Mouse (Mus musculus) heart, embryonic 13.5 days (tissue): ENCODE data around the gene Vinac1. TPM values are rescaled to one million over a fixed set of nuclear protein-coding genes. Genes with fewer than 3 reads are reported as not detected.
"Not testable (repeated sequence)": the region's sequence is repeated elsewhere in the genome, so short reads cannot be mapped to it uniquely, and the experiment has no call there.

Experiments
- ATAC-seq: fragments of 200-750 bp; cut with Nextera tagmentation; 2 replicates; pipeline ENCODE4 v1.8.0; 2017; ENCODE audit warnings: moderate TSS enrichment; ENCODE audit not compliant: insufficient number of reproducible peaks, low FRiP score, low TSS enrichment; ENCODE audit errors: extremely low read depth
- H3K27ac ChIP-seq: fragments of 300-500 bp; sonication (generic); replicated peaks from 2 replicates; pipeline ENCODE4 v1.5.1; 2015; ENCODE audit warnings: moderate library complexity, mild to moderate bottlenecking, inconsistent platforms
- H3K27me3 ChIP-seq: fragments of 300-500 bp; sonication (generic); replicated peaks from 2 replicates; pipeline ENCODE4 v1.6.1; 2015; ENCODE audit warnings: mild to moderate bottlenecking, inconsistent platforms
- H3K36me3 ChIP-seq: fragments of 300-500 bp; sonication (generic); 2 replicates; pipeline ENCODE4 v1.6.1; 2015; ENCODE audit warnings: mild to moderate bottlenecking, inconsistent platforms
- H3K4me1 ChIP-seq: fragments of 300-500 bp; sonication (generic); 2 replicates; pipeline ENCODE4 v1.6.1; 2015; ENCODE audit warnings: inconsistent platforms
- H3K4me2 ChIP-seq: fragments of 300-500 bp; sonication (generic); 2 replicates; pipeline ENCODE4 v1.6.1; 2015; ENCODE audit warnings: inconsistent platforms, mild to moderate bottlenecking, moderate library complexity
- H3K4me3 ChIP-seq: fragments of 300-500 bp; sonication (generic); 2 replicates; pipeline ENCODE4 v1.5.1; 2015; ENCODE audit warnings: moderate library complexity, mild to moderate bottlenecking, inconsistent platforms
- H3K9ac ChIP-seq: fragments of 300-500 bp; sonication (generic); 2 replicates; pipeline ENCODE4 v1.6.1; 2015; ENCODE audit warnings: inconsistent platforms, mild to moderate bottlenecking, moderate library complexity
- H3K9me3 ChIP-seq: fragments of 300-500 bp; sonication (generic); 2 replicates; pipeline ENCODE4 v1.6.1; 2016; ENCODE audit warnings: inconsistent platforms
- WGBS: fragments of 180-500 bp; shearing (Covaris S2); methylation state at CpG from one replicate; pipeline ENCODE4 v1.1.7; 2015; ENCODE audit warnings: mixed read lengths; 5-methylcytosine and 5-hydroxymethylcytosine counted together
- polyA plus RNA-seq: library from polyadenylated mRNA; unstranded; fragments of >200 nt; fragmentation: Nextera tagmentation; extraction: Ambion mirVana; gene quantifications from 2 replicates; pipeline ENCODE4 v1.2.1, GENCODE M21; 2015

The Vinac1 gene
- polyA plus RNA-seq, 1 experiment from 2014 or later = 0.05 TPM

GRCm38 (mm10) chr2:129038937-129039631 lies 8.9 kb downstream of the Vinac1 start:
- H3K9me3 ChIP-seq = no peaks in the 10 kb centered on the region
- WGBS = 3% methylated on average over 62 of the region's 62 CpGs
- peak overlapping the region; percentile 95 for H3K4me2 ChIP-seq
- no peaks in the 10 kb centered on the region for H3K36me3 ChIP-seq
- peak overlapping the region; percentile 57 for H3K4me3 ChIP-seq
- H3K9ac ChIP-seq = peak overlapping the region; percentile 73
- no peak overlapping the region for H3K27ac ChIP-seq
- peaks cover 68% of the 10 kb centered on the region for H3K27me3 ChIP-seq
- ATAC-seq = no peak
- peaks cover 10% of the 10 kb centered on the region for H3K4me1 ChIP-seq

- peaks cover 68% of the 10 kb centered on the region for H3K27me3 ChIP-seq
These were observed 9.5 kb downstream of the Vinac1 start for GRCm38 (mm10) chr2:129038426-129038936.

GRCm38 (mm10) chr2:129035381-129035780 lies 12.6 kb downstream of the Vinac1 start:
- H3K9me3 ChIP-seq = no peaks in the 10 kb centered on the region
- H3K4me1 ChIP-seq = peaks cover 10% of the 10 kb centered on the region
- no peak overlapping the region for H3K4me3 ChIP-seq
- peaks cover 47% of the 10 kb centered on the region for H3K27me3 ChIP-seq
- ATAC-seq = no peak
- no peak overlapping the region for H3K27ac ChIP-seq
- no peak overlapping the region for H3K9ac ChIP-seq
- WGBS = 64% methylated on average over 5 of the region's 5 CpGs
- H3K36me3 ChIP-seq = no peaks in the 10 kb centered on the region
- H3K4me2 ChIP-seq = no peak overlapping the region

More at GRCm38 (mm10) chr2:129038426-129038936, 9.5 kb downstream of the Vinac1 start:
- Histone ChIP-seq H3K9me3 (no peaks in the 10 kb centered on the region), H3K4me3 (peak overlapping the region; percentile 57), H3K4me2 (peak overlapping the region; percentile 95), H3K36me3 (no peaks in the 10 kb centered on the region), H3K27ac (no peak overlapping the region), H3K4me1 (peaks cover 10% of the 10 kb centered on the region), H3K9ac (peak overlapping the region; percentile 73)
- ATAC-seq = no peak
- 16% methylated on average over 15 of the region's 15 CpGs for WGBS

- Histone ChIP-seq H3K4me1 (no peaks in the 10 kb centered on the region), H3K27ac (no peak overlapping the region), H3K27me3 (no peaks in the 10 kb centered on the region), H3K4me2 (no peak overlapping the region), H3K9ac (no peak overlapping the region), H3K36me3 (no peaks in the 10 kb centered on the region), H3K9me3 (no peaks in the 10 kb centered on the region), H3K4me3 (no peak overlapping the region)
- 72% methylated on average over 9 of the region's 9 CpGs for WGBS
- no peak for ATAC-seq
These were observed 23.2 kb downstream of the Vinac1 start for GRCm38 (mm10) chr2:129024820-129025219.

- no peak overlapping the region for H3K4me2 ChIP-seq
- no peaks in the 10 kb centered on the region for H3K9me3 ChIP-seq
- no peak overlapping the region for H3K27ac ChIP-seq
- no peaks in the 10 kb centered on the region for H3K36me3 ChIP-seq
- no peak overlapping the region for H3K9ac ChIP-seq
- H3K4me1 ChIP-seq = no peaks in the 10 kb centered on the region
- H3K4me3 ChIP-seq = no peak overlapping the region
- WGBS = 74% methylated on average over 2 of the region's 2 CpGs
- no peak for ATAC-seq
- no peaks in the 10 kb centered on the region for H3K27me3 ChIP-seq
These were observed 27.9 kb downstream of the Vinac1 start for GRCm38 (mm10) chr2:129020106-129020505.

GRCm38 (mm10) chr2:129008867-129009266 lies 39.1 kb downstream of the Vinac1 start:
- H3K4me3 ChIP-seq, H3K27ac ChIP-seq, ATAC-seq, H3K4me1 ChIP-seq, H3K36me3 ChIP-seq, H3K9ac ChIP-seq, H3K9me3 ChIP-seq, H3K27me3 ChIP-seq, H3K4me2 ChIP-seq: not testable (repeated sequence)
- 58% methylated on average over 2 of the region's 2 CpGs for WGBS

- 73% methylated on average over 4 of the region's 4 CpGs for WGBS
- no peaks in the 10 kb centered on the region for H3K36me3 ChIP-seq
- no peak for ATAC-seq
- H3K9ac ChIP-seq = no peak overlapping the region
- H3K27ac ChIP-seq = no peak overlapping the region
- no peak overlapping the region for H3K4me2 ChIP-seq
- no peaks in the 10 kb centered on the region for H3K27me3 ChIP-seq
- no peaks in the 10 kb centered on the region for H3K9me3 ChIP-seq
- H3K4me3 ChIP-seq = no peak overlapping the region
- H3K4me1 ChIP-seq = no peaks in the 10 kb centered on the region
These were observed 41.7 kb downstream of the Vinac1 start for GRCm38 (mm10) chr2:129006194-129006749.

GRCm38 (mm10) chr2:129004872-129005271 lies 43.1 kb downstream of the Vinac1 start:
- no peak for ATAC-seq
- Histone ChIP-seq H3K27ac (no peak overlapping the region), H3K27me3 (no peaks in the 10 kb centered on the region), H3K9ac (no peak overlapping the region), H3K4me1 (no peaks in the 10 kb centered on the region), H3K4me2 (no peak overlapping the region), H3K4me3 (no peak overlapping the region), H3K9me3 (no peaks in the 10 kb centered on the region), H3K36me3 (no peaks in the 10 kb centered on the region)

- Histone ChIP-seq H3K4me1 (peaks cover 9% of the 10 kb centered on the region), H3K4me3 (no peak overlapping the region), H3K4me2 (no peak overlapping the region), H3K36me3 (no peaks in the 10 kb centered on the region), H3K9me3 (no peaks in the 10 kb centered on the region), H3K9ac (no peak overlapping the region), H3K27me3 (no peaks in the 10 kb centered on the region), H3K27ac (no peak overlapping the region)
- 74% methylated on average over 3 of the region's 3 CpGs for WGBS
- ATAC-seq = no peak
These were observed 63.2 kb downstream of the Vinac1 start for GRCm38 (mm10) chr2:128984746-128985145.

- Histone ChIP-seq H3K36me3 (no peaks in the 10 kb centered on the region), H3K27me3 (no peaks in the 10 kb centered on the region), H3K27ac (no peak overlapping the region), H3K4me3 (no peak overlapping the region), H3K4me1 (no peaks in the 10 kb centered on the region; the same call in 1 of the 2 replicates), H3K9ac (no peak overlapping the region), H3K4me2 (no peak overlapping the region), H3K9me3 (no peaks in the 10 kb centered on the region)
- no peak for ATAC-seq
- WGBS = 70% methylated on average over 4 of the region's 4 CpGs
These were observed 72.4 kb downstream of the Vinac1 start for GRCm38 (mm10) chr2:128975572-128975971.
